Mouse (Mus musculus): Measurements from ENCODE around the gene 4930469K13Rik.

GRCm38 (mm10) chr11:34146934-34147333 is 48.6 kb upstream of the 4930469K13Rik start:
- TF ChIP-seq CTCF (IDR thresholded peaks at IDR 0.05; ENCODE audit: insufficient read depth, low read depth, low read length) (no peak), POLR2A (IDR thresholded peaks at IDR 0.05; ENCODE audit: insufficient read depth, low read depth, low read length) (no peak)

All from olfactory bulb, adult 2 months (tissue).